Mouse (Mus musculus) urinary bladder, adult 18-20 months (tissue): ENCODE results near the gene Cdc34b.

Source experiments
- DNase-seq, 2 experiments: peaks; one replicate each; pipeline ENCODE4 v3.0.0; 2022; ENCODE audit warnings: low spot score in 2 of 2, mixed read lengths in 2 of 2

Gene Cdc34b

DNA sequence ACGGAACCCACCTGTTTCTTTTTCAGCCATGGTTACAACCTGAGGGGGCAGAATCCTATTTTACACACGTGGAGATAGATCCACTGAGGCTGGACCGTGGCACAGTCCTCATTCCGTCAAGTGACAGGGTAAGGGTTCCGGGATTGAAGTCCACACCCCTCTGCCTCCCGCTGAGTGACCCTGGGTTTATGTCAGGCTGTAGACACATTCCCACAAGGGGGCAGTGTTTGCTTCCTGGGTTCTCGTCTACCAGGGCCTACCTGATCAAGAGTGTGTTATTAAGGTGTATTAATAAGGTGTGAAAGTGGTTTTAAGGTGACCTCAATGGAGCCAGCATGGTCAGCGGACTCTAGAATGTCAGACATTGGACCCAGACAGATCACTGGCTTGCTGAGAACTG lies 8.8 kb upstream of the Cdc34b start:
- DNase-seq, result peak in 1 of 2 experiments; percentile 19

DNA sequence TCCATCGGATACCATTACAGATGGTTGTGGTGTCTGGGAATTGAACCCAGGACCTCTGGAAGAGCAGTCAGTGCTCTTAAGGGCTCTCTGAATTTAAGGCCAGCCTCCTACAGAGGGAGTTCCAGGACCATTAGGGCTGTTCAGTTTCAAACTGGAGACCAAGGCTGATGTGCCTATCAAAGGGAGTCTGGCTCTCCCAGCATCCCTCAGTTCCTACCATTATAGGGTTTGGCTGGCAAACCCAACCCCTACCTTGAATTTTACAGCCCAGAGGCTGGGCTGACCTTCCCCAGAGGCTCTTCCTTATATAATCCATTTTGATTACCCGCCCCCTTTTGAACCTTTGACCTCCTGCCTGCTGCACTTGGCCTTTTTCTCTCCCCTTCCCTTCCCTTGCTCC lies 5.8 kb upstream of the Cdc34b start:
- DNase-seq, result no peak

DNA sequence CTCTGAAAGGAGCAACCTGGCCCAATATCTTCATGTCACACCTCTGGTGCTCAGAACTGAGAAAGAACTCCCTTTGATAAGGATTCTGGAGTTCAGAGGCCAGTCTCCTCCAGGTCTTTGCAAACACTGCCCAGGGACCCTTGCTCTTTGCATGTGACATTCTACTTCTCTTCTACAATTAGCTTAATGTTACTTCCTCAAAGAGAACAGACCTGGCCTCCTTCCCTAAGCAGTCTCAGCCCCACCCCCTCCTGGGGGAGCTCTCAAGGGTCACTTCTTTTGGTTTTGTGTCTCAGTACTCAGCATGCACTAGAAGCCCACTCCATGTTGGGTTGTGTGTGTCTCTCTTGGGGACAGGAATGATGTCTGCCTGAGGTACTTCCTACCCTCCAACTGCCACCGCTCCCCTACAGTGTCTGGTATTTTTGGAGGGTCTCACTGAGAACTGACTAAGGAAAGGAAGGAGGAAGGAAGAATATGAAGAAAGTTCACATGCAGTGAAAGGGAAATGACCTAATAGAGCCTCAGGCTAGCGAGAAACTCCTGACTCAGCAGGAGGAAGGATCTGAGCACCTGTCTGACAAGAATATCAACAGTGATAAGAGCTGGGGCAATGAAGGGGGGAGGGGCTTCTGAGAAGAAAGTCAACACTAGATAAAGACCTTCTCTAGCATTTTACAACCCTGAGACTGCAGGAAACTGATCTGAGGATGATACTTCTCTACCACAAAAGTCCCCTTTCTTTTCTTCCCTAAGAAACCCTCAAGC lies 11.5 kb downstream of the Cdc34b start:
- DNase-seq, result no peak

DNA sequence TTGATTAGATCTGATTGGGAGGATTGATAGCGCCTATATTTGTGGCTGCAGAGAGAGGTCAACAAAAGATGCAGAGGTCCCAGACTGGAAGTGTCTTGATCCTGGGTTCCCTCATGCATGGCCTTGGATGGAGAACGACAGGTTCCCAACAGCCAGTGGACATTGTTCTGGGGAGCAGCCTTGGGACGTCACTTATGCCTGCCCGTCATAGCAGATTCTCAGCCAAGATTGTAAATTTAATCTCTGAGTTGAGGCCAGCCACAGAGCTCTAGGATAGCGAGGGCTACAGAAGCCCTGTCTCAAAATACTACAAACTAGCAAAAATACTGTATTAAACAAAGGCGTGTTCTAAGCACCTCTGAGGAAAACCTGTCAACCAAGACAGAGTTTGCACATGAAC lies 18.3 kb downstream of the Cdc34b start:
- DNase-seq, result no peak

DNA sequence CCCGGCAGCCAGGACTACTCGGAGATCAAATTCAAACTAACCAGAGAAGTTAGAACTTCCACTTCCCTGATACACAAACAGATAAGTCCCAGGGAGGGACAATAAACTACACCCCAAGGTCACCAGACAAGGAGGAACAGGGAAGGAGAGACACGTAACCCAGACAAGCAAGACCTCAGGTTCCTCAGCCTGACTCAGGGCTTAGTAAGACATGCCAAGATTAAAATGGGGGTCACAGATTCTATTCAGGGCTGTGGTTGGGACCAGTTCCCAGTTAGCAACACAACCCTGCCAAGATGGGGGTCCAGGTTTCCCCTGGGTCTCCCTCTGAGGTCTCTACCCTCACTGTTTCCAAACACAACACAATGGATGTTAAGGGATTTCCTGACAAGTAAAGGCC lies 18.8 kb downstream of the Cdc34b start:
- peak in 1 of 2 experiments; percentile 8 for DNase-seq

DNA sequence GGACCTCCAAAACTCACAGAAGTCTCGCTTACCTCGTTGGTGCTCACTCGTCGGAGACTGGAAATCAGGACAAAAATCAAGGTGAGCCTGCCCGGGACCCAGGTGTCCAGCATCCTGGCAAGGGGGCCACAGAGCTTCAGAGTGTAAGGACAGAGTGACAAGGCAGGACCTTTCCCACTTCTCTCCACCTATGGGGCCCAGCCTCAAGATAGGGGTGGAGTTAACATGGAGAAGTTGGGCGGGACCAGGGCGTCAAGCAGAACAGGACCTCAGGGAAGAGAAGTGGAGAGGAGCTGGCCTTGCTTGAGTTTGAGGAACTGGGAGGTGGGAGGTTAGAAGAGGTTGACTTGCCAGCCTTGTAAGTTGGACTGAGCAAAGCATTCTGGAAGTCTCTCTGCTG lies 19.2 kb downstream of the Cdc34b start:
- DNase-seq, result no peak

DNA sequence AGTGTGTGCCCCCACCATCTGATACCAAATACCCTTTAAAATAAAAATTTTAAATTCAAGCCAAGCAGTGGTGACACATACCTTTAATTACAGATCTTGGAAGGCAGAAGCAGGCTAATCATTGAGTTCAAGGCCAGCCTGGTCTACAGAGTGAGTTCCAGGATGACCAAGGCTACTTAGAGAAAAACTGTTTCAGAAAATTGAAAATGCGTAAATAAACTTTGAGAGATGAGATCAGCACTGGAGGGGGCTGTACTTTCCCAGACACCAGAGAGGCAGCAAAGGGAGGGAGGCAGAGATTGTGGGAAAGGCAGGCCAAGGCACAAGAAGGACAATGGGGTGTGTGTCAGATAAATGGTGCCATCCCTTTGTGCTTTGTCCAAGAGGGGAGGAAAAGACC lies 20.7 kb downstream of the Cdc34b start:
- no peak for DNase-seq

DNA sequence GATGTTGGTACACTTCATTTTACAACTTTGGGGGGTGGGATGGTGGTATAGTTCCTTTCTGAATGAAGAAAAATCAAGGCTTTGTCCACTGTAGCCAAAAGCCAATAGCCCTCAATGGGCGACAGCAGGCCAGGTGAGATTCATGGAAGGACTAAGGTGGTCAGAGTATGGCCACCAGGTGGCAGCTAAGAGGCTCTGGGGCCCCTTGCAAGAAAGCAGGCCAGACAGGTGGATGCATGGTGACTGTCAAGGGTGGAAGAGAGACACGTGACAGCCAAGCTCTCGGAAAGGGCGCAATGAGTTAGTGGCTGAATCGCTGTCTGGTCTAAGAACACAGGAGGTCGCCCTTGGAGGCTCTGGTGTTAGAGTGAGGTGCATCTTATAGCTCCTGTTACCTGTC lies 21.2 kb downstream of the Cdc34b start:
- DNase-seq, result no peak

DNA sequence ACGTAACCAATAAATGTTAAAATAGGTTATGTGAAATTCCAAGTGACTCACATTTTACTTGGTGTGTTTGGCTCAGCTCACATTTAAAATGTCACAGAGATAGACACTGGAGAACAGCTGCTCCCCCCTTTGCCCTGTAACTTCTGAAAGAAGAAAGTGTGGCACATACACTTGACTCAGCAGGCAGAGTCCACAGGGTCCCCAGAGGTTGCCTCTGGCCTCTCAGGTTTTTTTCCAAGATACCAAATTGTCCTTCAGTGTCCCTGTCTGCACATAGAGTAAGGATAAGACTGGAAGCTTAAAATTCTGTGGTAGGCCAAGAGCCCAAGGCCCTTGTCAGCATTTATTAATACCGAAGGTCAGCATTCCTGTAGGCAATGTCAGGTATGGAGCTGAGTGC lies 25.7 kb downstream of the Cdc34b start:
- DNase-seq, result no peak

DNA sequence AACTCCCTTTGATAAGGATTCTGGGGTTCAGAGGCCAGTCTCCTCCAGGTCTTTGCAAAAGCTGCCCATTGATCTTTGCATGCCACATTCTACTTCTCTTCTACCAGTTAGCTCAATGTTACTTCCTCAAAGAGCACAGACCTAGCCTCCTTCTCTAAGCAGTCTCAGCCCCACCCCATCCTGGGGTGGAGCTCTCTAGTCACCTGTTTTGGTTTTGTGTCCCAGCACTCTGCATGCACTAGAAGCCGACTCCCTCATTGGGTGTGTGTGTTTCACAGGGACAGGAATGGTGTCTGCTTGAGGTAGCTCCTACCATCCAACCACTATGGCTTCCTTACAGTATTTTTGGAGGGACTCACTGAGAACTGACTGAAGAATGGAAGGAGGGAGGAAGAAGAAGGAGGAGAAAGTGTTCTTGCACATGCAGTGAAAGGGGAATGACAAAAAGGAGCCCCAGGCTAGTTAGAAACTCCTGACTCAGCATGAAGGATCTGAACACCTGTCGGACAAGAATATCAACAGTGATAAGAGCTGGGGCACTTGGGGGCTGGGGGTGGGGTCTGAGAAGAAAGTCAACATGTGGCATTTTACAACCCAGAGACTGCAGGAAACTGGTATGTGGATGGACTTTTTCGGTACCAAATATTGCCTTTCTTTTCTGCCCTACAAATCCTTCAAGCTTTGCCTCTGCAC lies 30.9 kb downstream of the Cdc34b start:
- no peak for DNase-seq

DNA sequence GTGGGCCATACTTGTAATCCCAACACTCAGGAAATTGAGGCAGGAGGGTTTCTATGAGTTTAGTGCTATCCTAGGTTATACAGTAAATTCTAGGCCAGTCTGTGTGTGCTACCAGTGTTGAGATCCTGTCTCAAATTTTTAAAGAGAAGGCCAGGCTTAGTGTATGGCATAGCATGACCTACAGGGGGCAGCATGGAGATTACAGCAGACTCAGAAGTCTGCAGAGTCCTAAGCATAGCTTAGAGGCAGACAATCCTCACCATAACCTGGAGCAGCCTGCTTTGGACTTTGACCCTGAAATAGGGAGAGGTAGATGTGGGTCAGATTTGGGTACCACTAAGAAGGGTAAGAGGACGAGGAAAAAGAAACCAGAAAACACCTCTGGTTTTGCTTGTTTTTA lies 32.3 kb downstream of the Cdc34b start:
- no peak for DNase-seq

DNA sequence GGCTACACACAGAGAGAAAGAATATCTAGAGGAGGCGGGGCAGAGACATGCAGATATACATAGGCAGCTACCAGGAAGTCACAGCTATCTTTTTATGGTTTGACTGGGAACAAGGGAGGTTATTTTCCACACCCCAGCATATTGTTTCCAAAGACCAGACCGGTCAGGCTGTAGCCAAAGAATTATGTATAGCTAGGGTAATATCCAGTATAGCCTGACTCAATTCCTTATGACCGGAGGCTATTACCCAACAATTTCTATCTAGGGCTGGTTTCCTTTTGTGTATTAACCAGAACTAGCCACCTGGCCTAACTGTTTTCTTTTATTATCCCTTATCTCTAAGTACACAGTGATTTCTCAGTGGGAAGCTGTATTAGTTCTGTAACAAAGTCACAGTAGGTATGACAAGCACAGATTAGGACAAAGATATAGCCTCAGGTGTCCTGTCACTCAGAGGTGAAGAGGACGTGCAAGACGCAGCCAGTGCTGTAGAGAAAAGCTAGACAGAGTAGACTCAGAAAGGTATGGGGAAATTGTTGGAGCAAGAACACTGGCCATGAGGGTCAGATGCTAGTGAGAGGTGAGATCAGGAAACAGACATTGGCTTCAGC lies 33.4 kb downstream of the Cdc34b start:
- DNase-seq, result no peak

DNA sequence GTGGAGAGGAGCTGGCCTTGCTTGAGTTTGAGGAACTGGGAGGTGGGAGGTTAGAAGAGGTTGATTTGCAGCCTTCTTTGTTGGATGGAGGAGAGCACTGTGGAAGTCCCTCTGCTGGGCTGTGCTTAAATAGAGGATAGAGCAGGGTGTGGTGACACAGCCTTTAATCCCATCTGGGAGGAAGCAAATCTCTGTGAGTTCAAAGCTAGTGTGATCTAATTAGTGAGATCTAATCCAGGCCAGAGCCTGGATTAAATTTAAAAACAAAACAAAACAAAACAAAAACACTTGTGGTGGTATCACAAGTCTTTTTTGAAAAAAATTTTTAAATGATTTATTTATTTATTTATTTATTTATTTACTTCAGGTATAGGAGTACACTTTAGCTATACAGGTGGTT lies 41.0 kb downstream of the Cdc34b start, which contains the start of gene Tmem92:
Gene Tmem92 (minus strand): TSS at position 101 of the 400 bp plus-strand sequence.
- no peak for DNase-seq

DNA sequence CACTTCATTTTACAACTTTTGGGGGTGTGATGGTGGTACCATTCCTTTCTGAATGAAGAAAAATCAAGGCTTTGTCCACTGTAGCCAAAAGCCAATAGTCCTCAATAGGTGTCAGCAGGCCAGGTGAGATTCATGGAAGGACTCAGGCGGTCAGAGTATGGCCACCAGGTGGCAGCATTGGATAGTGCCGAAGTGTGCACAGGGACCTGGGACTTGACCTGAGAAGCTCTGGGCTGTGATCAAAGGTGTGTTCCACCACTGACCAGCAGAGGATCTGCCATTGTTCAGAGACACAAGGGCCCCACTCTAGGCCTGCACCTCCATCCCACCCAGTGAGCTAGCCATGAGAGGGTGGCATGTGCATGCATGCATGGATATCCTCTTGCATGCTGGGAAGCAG lies 43.7 kb downstream of the Cdc34b start:
- DNase-seq, result peak; percentile 16 to 67

DNA sequence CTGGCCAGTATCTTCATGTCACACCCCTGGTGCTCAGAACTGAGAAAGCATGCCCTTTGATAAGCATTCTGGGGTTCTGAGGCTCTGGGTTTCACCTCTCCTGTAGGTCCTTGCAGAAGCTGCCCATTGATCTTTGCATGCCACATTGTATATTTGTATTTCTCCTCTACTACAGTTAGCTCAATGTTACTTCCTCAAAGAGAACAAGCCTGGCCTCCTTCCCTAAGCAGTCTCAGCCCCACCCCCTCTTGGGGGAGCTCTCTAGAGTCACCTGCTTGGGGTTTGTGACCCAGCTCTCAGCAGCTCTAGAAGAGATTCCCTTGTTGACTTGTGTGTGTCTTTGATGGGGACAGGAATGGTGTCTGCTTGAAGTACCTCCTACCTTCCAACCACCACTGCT lies 50.1 kb downstream of the Cdc34b start:
- DNase-seq, result no peak
